Mouse (Mus musculus) liver, embryonic 14.5 days (tissue): Measurements from ENCODE around the gene Nop14. TPM values are rescaled to one million over a fixed set of nuclear protein-coding genes. Genes with fewer than 3 reads are reported as not detected.
A peak's percentile ranks its signal among the peaks of the same experiment; 100 is the strongest.

Experiments used
- ATAC-seq: fragments of 200-750 bp; cut with Nextera tagmentation; 2 replicates; pipeline ENCODE4 v1.8.0; 2017; ENCODE audit warnings: moderate number of reproducible peaks, mild to moderate bottlenecking, moderate library complexity; ENCODE audit not compliant: insufficient read depth
- DNase-seq, 3 experiments: peaks; one replicate each; pipeline ENCODE4 v3.0.0-alpha.2; 2012 to 2013; ENCODE audit warnings: low read depth in 3 of 3, low spot score in 3 of 3
- H3K27ac ChIP-seq: fragments of 300-500 bp; sonication (generic); 2 replicates; pipeline ENCODE4 v1.5.1; 2014; ENCODE audit warnings: moderate library complexity, mild to moderate bottlenecking, control low read depth, inconsistent platforms
- H3K27me3 ChIP-seq: fragments of 300-500 bp; sonication (generic); 2 replicates; pipeline ENCODE4 v1.6.1; 2014; ENCODE audit warnings: mild to moderate bottlenecking, low read length, moderate library complexity; ENCODE audit not compliant: control insufficient read depth, insufficient read depth
- H3K36me3 ChIP-seq: fragments of 300-500 bp; sonication (generic); replicated peaks from 2 replicates; pipeline ENCODE4 v1.6.1; 2014; ENCODE audit warnings: low read depth; ENCODE audit not compliant: control insufficient read depth, insufficient read depth
- H3K4me1 ChIP-seq, 2 experiments: fragments of 200-500 bp in 1 of 2; fragments of 300-500 bp in 1 of 2; sonication (generic) in 1 of 2; replicated peaks; 2 replicates each; pipeline ENCODE4 v1.6.1; 2012 to 2014; ENCODE audit warnings: antibody characterized with exemption in 1 of 2, inconsistent platforms in 1 of 2, low read length in 1 of 2; ENCODE audit not compliant: control insufficient read depth in 2 of 2, insufficient read depth in 2 of 2
- H3K4me2 ChIP-seq: fragments of 300-500 bp; sonication (generic); 2 replicates; pipeline ENCODE4 v1.6.1; 2014; ENCODE audit warnings: low read depth, mild to moderate bottlenecking, control low read depth, moderate library complexity
- H3K4me3 ChIP-seq, 2 experiments: fragments of 200-500 bp in 1 of 2; fragments of 300-500 bp in 1 of 2; sonication (generic) in 1 of 2; 2 replicates each; pipeline ENCODE4 v1.5.1; 2012 to 2014; ENCODE audit warnings: low read depth in 2 of 2, low read length in 2 of 2, mild to moderate bottlenecking in 2 of 2, control low read depth in 1 of 2, inconsistent platforms in 1 of 2, moderate library complexity in 1 of 2; ENCODE audit not compliant: insufficient read depth in 1 of 2
- H3K9ac ChIP-seq: fragments of 300-500 bp; sonication (generic); replicated peaks from 2 replicates; pipeline ENCODE4 v1.6.1; 2014; ENCODE audit warnings: mild to moderate bottlenecking, control low read depth, moderate library complexity
- H3K9me3 ChIP-seq: fragments of 300-500 bp; sonication (generic); 2 replicates; pipeline ENCODE4 v1.6.1; 2016; ENCODE audit warnings: low read length, mixed read lengths; ENCODE audit not compliant: control insufficient read depth
- CTCF ChIP-seq: IDR thresholded peaks from 2 replicates; pipeline ENCODE4 v1.5.1; 2016; ENCODE audit warnings: antibody characterized with exemption, low read depth, control low read depth
- EP300 ChIP-seq: IDR thresholded peaks from 2 replicates; pipeline ENCODE4 v1.6.1; 2016; ENCODE audit warnings: antibody characterized with exemption, low read depth
- WGBS: fragments of 180-500 bp; shearing (Covaris S2); extraction: QIAGEN DNeasy Blood & Tissue Kit; methylation state at CpG from one replicate; pipeline ENCODE4 v1.1.7; 2014; ENCODE audit not compliant: insufficient replicate concordance; 5-methylcytosine and 5-hydroxymethylcytosine counted together
- polyA plus RNA-seq, 2 experiments: library from polyadenylated mRNA; depleted of rRNA in 1 of 2; stranded (reverse) in 1 of 2; unstranded in 1 of 2; fragments of >200 nt; fragmentation: Nextera tagmentation in 1 of 2; extraction: Ambion mirVana in 1 of 2; gene quantifications; 2 replicates each; pipeline versions ENCODE4 v1.2.1 to v1.2.3; 2012 to 2014

Gene Nop14
- polyA plus RNA-seq (2012; rRNA removed) (11.2 and 12.4 TPM in 2 replicates), polyA plus RNA-seq (2014; fragmentation: Nextera tagmentation; extraction: Ambion mirVana) (11.9 and 14.4 TPM in 2 replicates)

DNA sequence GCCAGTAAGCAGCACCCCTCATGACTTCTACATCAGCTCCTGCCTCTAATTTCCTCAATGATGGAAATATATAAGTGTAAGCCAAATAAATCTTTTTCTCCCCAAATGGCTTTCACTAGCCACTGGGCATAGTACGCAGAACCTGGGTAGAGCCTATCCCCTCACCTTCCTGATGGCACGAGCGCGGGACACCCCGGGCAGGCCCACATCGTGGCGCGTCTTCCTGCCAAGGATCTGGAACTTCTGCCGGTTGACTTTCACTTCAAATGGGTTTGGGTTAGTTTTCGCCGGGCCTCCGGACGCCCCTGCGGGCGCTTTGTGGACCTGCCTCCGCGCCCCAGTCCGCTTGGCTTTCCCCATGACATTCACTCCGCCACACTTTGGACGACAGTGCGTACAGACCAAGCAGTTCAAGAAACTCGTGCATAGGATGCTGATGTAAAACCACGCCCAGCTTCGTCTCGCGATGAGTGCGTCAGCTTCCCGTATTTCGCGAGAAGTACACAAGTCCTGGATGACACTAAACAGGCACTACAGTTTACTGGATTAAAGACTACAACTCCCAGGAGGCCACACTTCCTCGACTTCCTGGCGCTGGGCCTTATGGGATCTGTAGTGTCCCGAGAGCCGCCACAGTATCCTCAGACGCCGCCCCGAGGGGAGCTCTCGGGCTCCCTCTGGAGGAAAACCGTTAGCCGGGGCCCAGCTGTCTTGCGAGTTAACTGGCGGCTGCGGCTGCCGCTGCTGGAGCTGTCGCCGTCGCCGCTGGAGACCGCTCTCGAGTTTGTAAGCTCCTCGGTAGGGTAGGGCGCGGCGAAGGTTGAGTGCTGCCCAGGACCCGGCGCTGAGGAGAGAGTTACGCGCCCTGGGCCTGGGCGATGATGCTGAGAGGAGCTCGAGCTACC, at the start of gene Nop14, which contains the start of gene Grk4:
Gene Nop14, minus strand, starts transcription at position 463 of the 905 bp plus-strand sequence.
Gene Grk4, plus strand, starts transcription at position 694 of the 905 bp plus-strand sequence.
- peak; percentile 99 for ATAC-seq
- under 1% methylated on average over 60 of the region's 60 CpGs for WGBS
- H3K9me3 ChIP-seq, result no peaks in the 10 kb centered on the region

DNA sequence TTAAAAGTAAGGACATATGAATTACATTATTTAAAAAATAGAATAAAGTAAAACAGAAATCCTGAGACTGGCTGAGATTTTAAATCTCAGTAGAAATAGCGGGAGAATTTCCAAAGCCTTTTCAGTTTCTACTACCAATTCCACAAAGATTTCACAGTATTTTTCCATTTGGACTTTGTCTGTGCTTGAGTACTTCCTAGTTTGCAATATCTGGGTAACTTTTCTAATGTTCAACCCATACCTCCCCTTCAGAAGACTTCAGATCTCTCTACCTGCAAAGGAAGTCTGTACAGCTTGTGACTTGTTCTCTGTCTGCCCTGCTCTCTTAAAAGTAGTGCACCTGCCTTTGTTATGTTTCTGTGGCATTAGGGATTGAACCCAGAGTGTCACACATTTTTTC, 48.5 kb upstream of the Nop14 start:
- WGBS, result 78% methylated on average over 1 of the region's 1 CpGs
- H3K4me1 ChIP-seq, result no peaks in the 10 kb centered on the region

More for the DNA sequence above, at the start of gene Nop14, which contains the start of gene Grk4:
- Histone ChIP-seq H3K36me3 (peaks cover 18% of the 10 kb centered on the region), H3K4me2 (peak within 1 kb of the TSS; percentile 95), H3K27ac (peak within 1 kb of the TSS; percentile 86), H3K9ac (peak within 1 kb of the TSS; percentile 83), H3K4me1 (peaks cover 11 to 15% of the 10 kb centered on the region in 2 experiments), H3K4me3 (peak within 1 kb of the TSS; percentile 69 to 73), H3K27me3 (no peaks in the 10 kb centered on the region)
- TF ChIP-seq EP300 (peak; percentile 65), CTCF (peak; percentile 99)
- DNase-seq, result peak; percentile 100

GRCm38 (mm10) chr5:34695521-34695920, 35.6 kb upstream of the Nop14 start:
- Histone ChIP-seq H3K27me3 (no peaks in the 10 kb centered on the region), H3K4me3 (no peak overlapping the region), H3K4me2 (no peak overlapping the region), H3K36me3 (no peaks in the 10 kb centered on the region), H3K9me3 (no peaks in the 10 kb centered on the region), H3K9ac (no peak overlapping the region), H3K4me1 (no peaks in the 10 kb centered on the region; a peak in 1 of 4 replicates), H3K27ac (no peak overlapping the region)
- ATAC-seq (no peak), DNase-seq (peak in 1 of 3 experiments; percentile 10)
- WGBS, result 7% methylated on average over 5 of the region's 5 CpGs
- TF ChIP-seq EP300 (no peak), CTCF (no peak)

More for the DNA sequence above, 48.5 kb upstream of the Nop14 start:
- no peaks in the 10 kb centered on the region for H3K9me3 ChIP-seq
- no peaks in the 10 kb centered on the region for H3K36me3 ChIP-seq
- ATAC-seq (no peak), DNase-seq (no peak)
- H3K4me3 ChIP-seq, result no peak overlapping the region
- no peak overlapping the region for H3K27ac ChIP-seq
- TF ChIP-seq EP300, result no peak
- no peak for TF ChIP-seq CTCF
- H3K27me3 ChIP-seq, result no peaks in the 10 kb centered on the region
- no peak overlapping the region for H3K4me2 ChIP-seq
- no peak overlapping the region for H3K9ac ChIP-seq

GRCm38 (mm10) chr5:34692782-34693181, 32.8 kb upstream of the Nop14 start:
- Histone ChIP-seq H3K4me1 (no peaks in the 10 kb centered on the region; a peak in 1 of 4 replicates), H3K4me3 (no peak overlapping the region), H3K27me3 (no peaks in the 10 kb centered on the region), H3K36me3 (no peaks in the 10 kb centered on the region), H3K9me3 (no peaks in the 10 kb centered on the region), H3K9ac (no peak overlapping the region), H3K27ac (no peak overlapping the region), H3K4me2 (no peak overlapping the region)
- DNase-seq (no peak), ATAC-seq (no peak)
- TF ChIP-seq EP300 (no peak), CTCF (no peak)
- 27% methylated on average over 2 of the region's 2 CpGs for WGBS

DNA sequence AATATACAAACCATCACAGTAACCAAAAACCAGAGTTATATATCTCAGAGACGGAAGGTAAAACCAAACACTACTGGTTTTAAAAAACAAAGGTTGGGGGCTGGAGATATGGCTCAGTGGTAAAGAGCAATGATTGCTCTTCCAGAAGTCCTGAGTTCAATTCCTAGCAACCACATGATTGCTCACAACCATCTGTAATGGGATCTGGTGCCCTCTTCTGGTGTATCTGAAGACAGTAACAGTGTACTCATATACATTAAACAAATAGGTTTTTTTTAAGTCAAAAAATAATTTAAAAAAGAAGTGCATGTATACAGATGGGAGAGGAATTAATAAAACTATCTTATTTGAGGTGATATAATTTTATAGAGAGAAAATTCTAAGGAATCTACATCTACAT, 29.9 kb upstream of the Nop14 start:
- TF ChIP-seq EP300, result no peak
- peak; percentile 18; the same call in 1 of the 2 replicates for TF ChIP-seq CTCF
- no peak overlapping the region for H3K4me2 ChIP-seq
- H3K9ac ChIP-seq, result no peak overlapping the region
- DNase-seq (no peak), ATAC-seq (no peak)
- no peaks in the 10 kb centered on the region; a peak in 1 of 4 replicates for H3K4me1 ChIP-seq
- H3K27ac ChIP-seq, result no peak overlapping the region
- H3K4me3 ChIP-seq, result no peak overlapping the region
- no peaks in the 10 kb centered on the region for H3K27me3 ChIP-seq
- WGBS, result 75% methylated on average over 1 of the region's 1 CpGs
- no peaks in the 10 kb centered on the region for H3K9me3 ChIP-seq
- H3K36me3 ChIP-seq, result no peaks in the 10 kb centered on the region
